Mouse (Mus musculus) adrenal gland (tissue): Measurements from ENCODE around the gene Adgrg6.

ENCODE experiments used
- intact Hi-C: fragments of 180-260 bp; cut with DNase I; formaldehyde crosslinking; loops from one replicate; pipeline ENCODE4 v1.15.1; 2025

The Adgrg6 gene

GRCm38 (mm10) chr10:14401744-14402143 lies 143.7 kb downstream of the Adgrg6 start:
- intact Hi-C loops: loop anchor here (5.0 kb wide), 1 partner anchor 306 kb away; the partner anchor contains the start of genes Nmbr and Vta1

GRCm38 (mm10) chr10:14391025-14391639 lies 154.3 kb downstream of the Adgrg6 start:
- intact Hi-C loops: loop anchor here (5.0 kb wide), 1 partner anchor 1374 kb away; no protein-coding TSS in a partner anchor

DNA sequence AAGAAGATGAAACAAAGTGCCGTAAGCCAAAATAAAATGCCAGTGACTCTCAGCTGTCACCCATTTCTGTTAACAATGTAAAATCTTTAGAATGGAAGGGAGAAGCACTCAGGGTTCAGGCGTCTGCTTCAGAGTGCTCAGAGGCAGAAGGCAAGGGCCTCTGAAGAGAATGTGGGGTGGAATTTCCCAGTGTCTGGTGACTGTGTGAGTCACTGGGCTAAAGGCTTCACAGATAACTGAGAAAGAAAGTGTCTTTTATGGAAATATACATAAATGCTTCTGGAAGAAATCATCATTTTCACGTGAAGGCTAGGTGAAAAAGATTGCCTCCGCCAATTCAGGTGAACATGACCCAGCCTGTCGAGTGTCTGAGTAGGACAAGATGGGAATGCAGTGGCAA lies 159.9 kb downstream of the Adgrg6 start:
- intact Hi-C loops: no loop called here

GRCm38 (mm10) chr10:14365065-14365589 lies 180.3 kb downstream of the Adgrg6 start:
- intact Hi-C loops: no loop called here

DNA sequence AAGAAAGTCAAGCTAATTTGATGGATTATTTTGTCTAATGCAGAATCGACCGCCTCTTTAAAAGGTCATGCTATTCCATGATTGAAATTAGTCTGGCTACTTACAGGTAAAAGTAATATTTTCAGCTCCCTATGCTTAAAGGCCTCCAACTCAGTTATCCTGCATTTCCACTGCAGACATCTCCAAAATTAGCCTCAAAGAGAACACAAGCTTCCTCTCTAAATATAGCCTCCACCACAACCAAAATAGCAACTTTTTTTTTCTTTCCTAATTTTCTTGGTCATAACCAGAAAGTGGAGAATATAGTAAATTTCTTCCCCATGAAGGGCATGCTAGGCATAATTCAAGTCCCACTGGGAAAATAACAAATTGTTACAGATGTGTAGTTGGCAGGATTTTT lies 182.2 kb downstream of the Adgrg6 start:
- intact Hi-C loops: no loop called here

- intact Hi-C loops: no loop called here
Observed at GRCm38 (mm10) chr10:14358271-14358670, 187.2 kb downstream of the Adgrg6 start.
